Mouse (Mus musculus) liver, embryonic 15.5 days (tissue): ENCODE results near the gene Rhot1. TPM values are rescaled to one million over a fixed set of nuclear protein-coding genes. Genes with fewer than 3 reads are reported as not detected.
A peak's percentile ranks its signal among the peaks of the same experiment; 100 is the strongest.

Source experiments
- ATAC-seq: fragments of 200-750 bp; cut with Nextera tagmentation; 2 replicates; pipeline ENCODE4 v1.8.0; 2017; ENCODE audit warnings: moderate number of reproducible peaks, mild to moderate bottlenecking, moderate library complexity; ENCODE audit not compliant: insufficient read depth
- H3K27ac ChIP-seq: fragments of 300-500 bp; sonication (generic); replicated peaks from 2 replicates; pipeline ENCODE4 v1.5.1; 2015; ENCODE audit warnings: mild to moderate bottlenecking, inconsistent platforms
- H3K27me3 ChIP-seq: fragments of 300-500 bp; sonication (generic); 2 replicates; pipeline ENCODE4 v1.6.1; 2015; ENCODE audit warnings: mild to moderate bottlenecking, inconsistent platforms
- H3K36me3 ChIP-seq: fragments of 300-500 bp; sonication (generic); replicated peaks from 2 replicates; pipeline ENCODE4 v1.6.1; 2015; ENCODE audit warnings: moderate library complexity, mild to moderate bottlenecking, inconsistent platforms
- H3K4me1 ChIP-seq: fragments of 300-500 bp; sonication (generic); replicated peaks from 2 replicates; pipeline ENCODE4 v1.6.1; 2015; ENCODE audit warnings: inconsistent platforms
- H3K4me2 ChIP-seq: fragments of 300-500 bp; sonication (generic); 2 replicates; pipeline ENCODE4 v1.6.1; 2015; ENCODE audit warnings: moderate library complexity, mild to moderate bottlenecking, inconsistent platforms
- H3K4me3 ChIP-seq: fragments of 300-500 bp; sonication (generic); replicated peaks from 2 replicates; pipeline ENCODE4 v1.5.1; 2015; ENCODE audit warnings: mild to moderate bottlenecking, inconsistent platforms
- H3K9ac ChIP-seq: fragments of 300-500 bp; sonication (generic); 2 replicates; pipeline ENCODE4 v1.6.1; 2015; ENCODE audit warnings: moderate library complexity, mild to moderate bottlenecking, inconsistent platforms
- H3K9me3 ChIP-seq: fragments of 300-500 bp; sonication (generic); replicated peaks from 2 replicates; pipeline ENCODE4 v1.6.1; 2016; ENCODE audit warnings: inconsistent platforms
- WGBS: fragments of 180-500 bp; shearing (Covaris S2); methylation state at CpG from one replicate; pipeline ENCODE4 v1.1.7; 2015; ENCODE audit warnings: mixed read lengths; ENCODE audit not compliant: insufficient replicate concordance; 5-methylcytosine and 5-hydroxymethylcytosine counted together
- polyA plus RNA-seq: library from polyadenylated mRNA; unstranded; fragments of >200 nt; fragmentation: Nextera tagmentation; extraction: Ambion mirVana; gene quantifications from 2 replicates; pipeline ENCODE4 v1.2.1, GENCODE M21; 2015

Gene Rhot1
- 21.5 and 22.0 TPM in 2 replicates for polyA plus RNA-seq

- no peaks in the 10 kb centered on the region for H3K27me3 ChIP-seq
- peak; percentile 96 for ATAC-seq
- peaks cover 5% of the 10 kb centered on the region for H3K36me3 ChIP-seq
- H3K4me1 ChIP-seq, result peaks cover 27% of the 10 kb centered on the region
- peak within 1 kb of the TSS; percentile 88 for H3K4me2 ChIP-seq
- H3K9ac ChIP-seq, result peak within 1 kb of the TSS; percentile 96
- peak within 1 kb of the TSS; percentile 95 for H3K27ac ChIP-seq
- no peaks in the 10 kb centered on the region for H3K9me3 ChIP-seq
- WGBS, result under 1% methylated on average over 78 of the region's 78 CpGs
- H3K4me3 ChIP-seq, result peak within 1 kb of the TSS; percentile 89
Observed at GRCm38 (mm10) chr11:80208860-80209800, at the start of gene Rhot1. Rhot1 (plus strand) TSS chr11:80209019.

GRCm38 (mm10) chr11:80161041-80161440, 47.8 kb upstream of the Rhot1 start:
- no peaks in the 10 kb centered on the region for H3K4me1 ChIP-seq
- H3K4me3 ChIP-seq, result no peak overlapping the region
- no peaks in the 10 kb centered on the region for H3K9me3 ChIP-seq
- H3K4me2 ChIP-seq, result no peak overlapping the region
- peaks cover 5% of the 10 kb centered on the region for H3K36me3 ChIP-seq
- H3K27ac ChIP-seq, result no peak overlapping the region
- WGBS, result 62% methylated on average over 4 of the region's 4 CpGs
- peaks cover 9% of the 10 kb centered on the region for H3K27me3 ChIP-seq
- ATAC-seq, result no peak
- no peak overlapping the region for H3K9ac ChIP-seq

- 21% methylated on average over 7 of the region's 7 CpGs for WGBS
- no peak overlapping the region for H3K4me3 ChIP-seq
- no peak for ATAC-seq
- no peak overlapping the region for H3K4me2 ChIP-seq
- no peaks in the 10 kb centered on the region for H3K27me3 ChIP-seq
- no peak overlapping the region for H3K9ac ChIP-seq
- H3K36me3 ChIP-seq, result peaks cover 9% of the 10 kb centered on the region
- no peaks in the 10 kb centered on the region; the same call in 1 of the 2 replicates for H3K9me3 ChIP-seq
- no peaks in the 10 kb centered on the region; the same call in 1 of the 2 replicates for H3K4me1 ChIP-seq
- H3K27ac ChIP-seq, result no peak overlapping the region
Observed at GRCm38 (mm10) chr11:80163362-80164116, 45.3 kb upstream of the Rhot1 start.

GRCm38 (mm10) chr11:80164224-80164623, 44.6 kb upstream of the Rhot1 start:
- Histone ChIP-seq H3K9me3 (no peaks in the 10 kb centered on the region; the same call in 1 of the 2 replicates), H3K4me1 (no peaks in the 10 kb centered on the region; the same call in 1 of the 2 replicates), H3K9ac (no peak overlapping the region), H3K27ac (no peak overlapping the region), H3K4me3 (no peak overlapping the region), H3K36me3 (peaks cover 9% of the 10 kb centered on the region), H3K27me3 (no peaks in the 10 kb centered on the region), H3K4me2 (no peak overlapping the region)
- no peak for ATAC-seq
- WGBS, result 69% methylated on average over 2 of the region's 2 CpGs

DNA sequence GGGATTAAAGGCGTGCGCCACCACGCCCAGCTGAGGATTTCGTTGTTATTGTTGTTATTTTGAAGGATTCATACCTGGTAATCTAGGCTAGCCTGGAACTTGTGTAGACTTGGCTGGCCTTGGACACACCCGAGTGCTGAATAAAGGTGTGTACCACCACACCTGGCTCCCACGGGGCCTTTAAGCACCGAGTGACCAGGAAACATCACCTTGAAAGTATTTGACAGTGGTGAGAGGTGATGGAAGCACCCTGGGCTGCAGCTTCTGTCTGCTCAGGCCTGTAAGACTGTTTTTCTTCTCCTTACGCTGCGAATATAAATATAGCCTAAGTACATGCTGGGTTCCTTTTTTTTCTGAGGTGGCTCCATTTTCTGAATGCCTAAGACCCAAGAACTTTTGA, 40.7 kb upstream of the Rhot1 start:
- Histone ChIP-seq H3K4me3 (no peak overlapping the region), H3K36me3 (peaks cover 9% of the 10 kb centered on the region), H3K9ac (no peak overlapping the region), H3K9me3 (no peaks in the 10 kb centered on the region; the same call in 1 of the 2 replicates), H3K4me1 (peaks cover 3% of the 10 kb centered on the region; the same call in 1 of the 2 replicates), H3K27me3 (no peaks in the 10 kb centered on the region), H3K4me2 (no peak overlapping the region), H3K27ac (no peak overlapping the region)
- no peak for ATAC-seq
- WGBS, result 72% methylated on average over 9 of the region's 9 CpGs

GRCm38 (mm10) chr11:80168611-80169249, 40.1 kb upstream of the Rhot1 start:
- Histone ChIP-seq H3K9me3 (no peaks in the 10 kb centered on the region; the same call in 1 of the 2 replicates), H3K4me3 (no peak overlapping the region), H3K4me2 (no peak overlapping the region), H3K9ac (no peak overlapping the region), H3K27ac (no peak overlapping the region), H3K36me3 (peaks cover 9% of the 10 kb centered on the region), H3K27me3 (no peaks in the 10 kb centered on the region), H3K4me1 (peaks cover 5% of the 10 kb centered on the region; the same call in 1 of the 2 replicates)
- no peak for ATAC-seq
- 41% methylated on average over 4 of the region's 4 CpGs for WGBS

DNA sequence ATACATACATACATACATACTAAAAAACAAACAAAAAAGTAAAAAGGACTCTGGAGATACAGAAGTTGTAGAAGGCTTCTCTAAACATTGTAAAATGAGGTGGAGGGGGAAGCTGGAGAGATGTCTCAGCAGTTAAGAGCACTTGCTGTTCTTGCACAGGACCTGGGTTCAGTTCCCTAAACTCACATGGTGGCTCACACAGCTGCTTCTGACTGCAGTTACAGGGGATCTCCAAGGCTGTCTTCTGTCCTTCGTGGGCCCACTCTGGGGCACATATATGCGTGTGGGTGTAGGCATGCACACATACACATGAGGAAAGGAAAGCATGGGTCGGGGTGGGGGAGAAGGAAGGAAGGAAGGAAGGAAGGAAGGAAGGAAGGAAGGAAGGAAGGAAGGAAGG, 39.2 kb upstream of the Rhot1 start:
- peaks cover 11% of the 10 kb centered on the region for H3K4me1 ChIP-seq
- WGBS, result 56% methylated on average over 3 of the region's 3 CpGs
- H3K27me3 ChIP-seq, result no peaks in the 10 kb centered on the region
- H3K9ac ChIP-seq, result no peak overlapping the region
- no peak overlapping the region for H3K4me2 ChIP-seq
- H3K9me3 ChIP-seq, result no peaks in the 10 kb centered on the region; the same call in 1 of the 2 replicates
- no peak for ATAC-seq
- H3K27ac ChIP-seq, result no peak overlapping the region
- H3K4me3 ChIP-seq, result no peak overlapping the region
- peaks cover 9% of the 10 kb centered on the region for H3K36me3 ChIP-seq

GRCm38 (mm10) chr11:80170351-80170750, 38.5 kb upstream of the Rhot1 start:
- Histone ChIP-seq H3K4me2 (no peak overlapping the region), H3K9me3 (no peaks in the 10 kb centered on the region; the same call in 1 of the 2 replicates), H3K27ac (no peak overlapping the region), H3K27me3 (no peaks in the 10 kb centered on the region), H3K4me1 (peaks cover 13% of the 10 kb centered on the region), H3K4me3 (no peak overlapping the region), H3K9ac (no peak overlapping the region), H3K36me3 (peaks cover 9% of the 10 kb centered on the region)
- WGBS, result 42% methylated on average over 5 of the region's 5 CpGs
- no peak for ATAC-seq

DNA sequence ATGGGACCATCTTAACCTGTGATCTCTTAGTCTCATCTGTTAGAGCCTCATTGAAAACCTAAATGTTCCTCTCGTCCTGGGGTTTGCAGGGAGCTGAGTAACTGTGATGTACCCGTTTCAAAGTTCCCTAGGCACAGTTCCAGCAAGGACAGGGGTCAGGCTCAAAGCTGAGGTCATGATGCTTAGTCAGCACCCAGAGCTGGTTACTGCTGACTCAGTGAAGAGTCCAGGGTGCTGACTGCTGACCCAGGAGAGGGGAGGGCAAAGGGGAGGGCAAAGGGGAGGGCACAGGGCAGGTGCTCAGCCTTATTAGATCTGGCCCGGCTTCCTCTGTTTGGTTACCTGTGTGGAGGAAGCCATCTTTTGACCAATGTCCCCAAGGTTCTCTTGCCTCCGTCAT, 36.9 kb upstream of the Rhot1 start:
- 48% methylated on average over 4 of the region's 4 CpGs for WGBS
- ATAC-seq, result peak; percentile 37; the same call in 1 of the 2 replicates

DNA sequence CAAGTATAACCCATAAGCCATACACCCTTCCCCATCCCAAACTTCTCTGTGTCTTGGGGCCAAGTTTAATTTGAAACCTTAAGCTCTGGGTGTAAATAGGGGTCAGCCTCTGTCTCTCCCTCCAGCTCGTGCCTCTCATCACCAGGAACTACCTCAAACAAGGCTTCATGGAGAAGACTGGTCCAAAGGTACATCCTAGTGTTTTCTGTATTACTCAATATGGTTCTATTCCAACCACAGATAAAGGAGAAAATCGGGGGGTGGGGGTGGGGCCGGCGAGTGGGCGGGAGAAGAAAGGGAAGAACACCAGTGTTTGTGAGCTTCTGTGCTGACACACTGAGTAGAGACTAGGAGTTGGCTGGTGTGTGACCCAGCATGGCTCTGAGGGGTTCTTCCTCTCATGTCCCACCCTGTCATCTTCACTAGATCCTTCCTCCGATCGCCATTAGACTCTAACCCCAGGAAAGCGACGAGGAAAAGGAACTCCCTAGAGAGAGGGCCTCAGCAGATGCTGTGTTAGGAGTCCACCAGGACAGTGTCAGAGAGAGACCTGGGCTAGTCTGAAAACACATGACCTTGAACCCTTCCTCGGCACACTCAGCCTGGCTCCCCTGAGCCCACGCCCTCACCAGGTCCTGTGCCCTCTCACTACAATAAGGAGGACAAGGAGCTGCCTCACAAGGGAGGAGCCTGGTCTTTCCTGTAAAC, 34.7 kb upstream of the Rhot1 start:
- WGBS, result 48% methylated on average over 11 of the region's 11 CpGs
- H3K9ac ChIP-seq, result no peak overlapping the region
- no peak overlapping the region; the same call in 1 of the 2 replicates for H3K27ac ChIP-seq
- no peak overlapping the region for H3K4me2 ChIP-seq
- no peaks in the 10 kb centered on the region for H3K27me3 ChIP-seq
- H3K9me3 ChIP-seq, result no peaks in the 10 kb centered on the region
- H3K36me3 ChIP-seq, result no peaks in the 10 kb centered on the region
- no peak for ATAC-seq
- H3K4me1 ChIP-seq, result peaks cover 13% of the 10 kb centered on the region
- no peak overlapping the region for H3K4me3 ChIP-seq

More for the DNA sequence above, 36.9 kb upstream of the Rhot1 start:
- Histone ChIP-seq H3K9me3 (no peaks in the 10 kb centered on the region), H3K27ac (0 out of 2 replicates have a peak overlapping the region, but pooled peaks have one; percentile 19), H3K36me3 (no peaks in the 10 kb centered on the region), H3K27me3 (no peaks in the 10 kb centered on the region), H3K4me3 (no peak overlapping the region), H3K4me1 (peaks cover 13% of the 10 kb centered on the region), H3K9ac (no peak overlapping the region), H3K4me2 (no peak overlapping the region)
